Mouse (Mus musculus) kidney, adult 2 months (tissue): ENCODE measurements at regions not wholly inside any gene's neighbourhood (a gene's known extent, or its start where the extent isn't known, plus 50 kb on each side); places are given as distances from the start of the nearest gene placed in this dataset.

ENCODE experiments used
- DNase-seq: peaks from one replicate; pipeline ENCODE4 v3.0.0; 2021
- H3K27ac ChIP-seq: fragments of 200-500 bp; 2 replicates; pipeline ENCODE4 v1.5.1; 2012; ENCODE audit warnings: low read depth, low read length, control low read depth, inconsistent platforms; ENCODE audit not compliant: insufficient read depth
- H3K27me3 ChIP-seq: fragments of 200-500 bp; replicated peaks from 2 replicates; pipeline ENCODE4 v1.6.1; 2012; ENCODE audit warnings: mild to moderate bottlenecking, moderate library complexity, low read length, inconsistent platforms; ENCODE audit not compliant: control insufficient read depth, insufficient read depth
- H3K36me3 ChIP-seq: fragments of 200-500 bp; 2 replicates; pipeline ENCODE4 v1.6.1; 2012; ENCODE audit warnings: mild to moderate bottlenecking, moderate library complexity, low read length, inconsistent platforms; ENCODE audit not compliant: control insufficient read depth, insufficient read depth
- H3K4me1 ChIP-seq: fragments of 200-500 bp; 2 replicates; pipeline ENCODE4 v1.6.1; 2011; ENCODE audit warnings: low read length; ENCODE audit not compliant: control insufficient read depth, insufficient read depth
- H3K4me3 ChIP-seq: fragments of 200-500 bp; 2 replicates; pipeline ENCODE4 v1.5.1; 2011; ENCODE audit warnings: mild to moderate bottlenecking, low read depth, low read length, control low read depth; ENCODE audit not compliant: insufficient read depth
- CTCF ChIP-seq: fragments of 200-500 bp; conservative IDR thresholded peaks from 2 replicates; pipeline ENCODE4 v1.5.1; 2011; ENCODE audit warnings: low read depth, mild to moderate bottlenecking, control low read depth, low read length, moderate library complexity, mixed read lengths; ENCODE audit not compliant: insufficient read depth, insufficient read length
- POLR2A ChIP-seq: fragments of 200-500 bp; IDR thresholded peaks from one replicate; pipeline ENCODE4 v1.6.1; 2011; ENCODE audit warnings: low read depth, low read length, control low read depth
- WGBS: fragments of 180-500 bp; shearing (Covaris S2); methylation state at CpG from one replicate; pipeline ENCODE4 v1.1.7; 2018; 5-methylcytosine and 5-hydroxymethylcytosine counted together

DNA sequence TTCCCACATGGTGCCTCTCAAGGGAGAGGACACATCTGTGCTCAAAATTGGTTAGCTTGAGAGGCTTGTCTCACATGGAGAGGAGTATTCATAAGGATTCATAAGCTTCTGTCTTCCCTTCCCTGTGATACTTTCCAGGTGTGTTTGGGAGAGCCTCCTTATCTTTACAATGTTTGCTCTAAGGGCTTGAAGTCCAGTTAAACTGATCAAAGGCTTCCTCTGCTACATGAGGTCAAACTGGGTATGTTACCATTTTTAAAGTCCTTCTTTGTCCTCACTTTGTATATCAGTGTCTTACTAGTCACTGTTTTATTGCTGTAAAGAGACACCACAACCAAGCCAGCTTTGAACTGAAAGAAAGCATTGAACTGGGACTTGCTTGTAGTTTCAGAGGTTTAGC, 98.1 kb upstream of the Mphosph6 start:
- H3K27me3 ChIP-seq = no peaks in the 10 kb centered on the region
- no peak overlapping the region for H3K4me3 ChIP-seq
- H3K27ac ChIP-seq = no peak overlapping the region
- H3K4me1 ChIP-seq = no peaks in the 10 kb centered on the region
- TF ChIP-seq CTCF (no peak), POLR2A (no peak)
- DNase-seq = no peak
- no peaks in the 10 kb centered on the region for H3K36me3 ChIP-seq

DNA sequence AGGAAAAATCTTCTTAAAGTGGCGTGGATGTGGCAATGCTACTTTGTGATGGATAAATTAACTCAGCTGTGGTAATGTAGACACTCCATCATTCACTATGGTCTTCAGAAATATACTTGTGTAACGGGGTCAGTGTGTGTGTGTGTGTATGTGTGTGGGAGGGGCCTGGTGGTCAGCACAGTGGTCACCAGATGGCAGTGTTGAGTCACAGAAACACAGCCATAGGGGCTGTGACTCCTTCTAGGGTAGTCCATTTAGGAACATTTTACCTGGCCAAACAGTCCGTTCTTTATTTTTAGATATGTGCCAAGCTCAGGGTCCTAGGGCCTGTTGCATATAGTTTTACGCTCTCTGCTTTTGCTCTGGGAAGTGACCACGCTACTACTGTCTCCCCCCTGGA, 96.3 kb upstream of the Mphosph6 start:
- Histone ChIP-seq H3K27me3 (no peaks in the 10 kb centered on the region), H3K27ac (no peak overlapping the region), H3K4me1 (no peaks in the 10 kb centered on the region), H3K4me3 (no peak overlapping the region), H3K36me3 (no peaks in the 10 kb centered on the region)
- 74% methylated on average over 5 of the region's 5 CpGs for WGBS
- TF ChIP-seq CTCF (peak; percentile 33), POLR2A (no peak)
- no peak for DNase-seq

DNA sequence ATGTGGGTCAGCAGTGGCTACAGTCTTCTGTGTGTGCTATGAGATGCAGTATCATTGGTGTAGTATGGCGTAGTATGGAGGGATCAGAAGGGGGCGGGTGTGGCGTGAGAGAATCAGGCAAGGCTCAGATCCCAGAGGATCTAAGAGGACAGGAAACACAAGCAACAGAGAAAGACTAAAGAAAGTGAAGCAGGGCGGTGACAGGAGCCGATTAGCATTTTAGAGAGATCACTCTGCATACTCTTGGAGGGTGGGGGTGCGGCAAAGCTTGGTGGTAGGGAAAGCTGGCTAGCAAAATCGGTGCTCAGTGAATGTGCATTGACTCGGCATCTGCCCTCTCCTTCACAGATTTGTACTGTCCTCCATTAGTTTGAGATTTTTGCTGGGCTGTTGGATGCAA, 93.1 kb upstream of the Mphosph6 start:
- 59% methylated on average over 8 of the region's 8 CpGs for WGBS
- H3K27ac ChIP-seq = no peak overlapping the region
- no peaks in the 10 kb centered on the region for H3K27me3 ChIP-seq
- TF ChIP-seq POLR2A (no peak), CTCF (no peak)
- no peaks in the 10 kb centered on the region for H3K36me3 ChIP-seq
- no peak for DNase-seq
- no peaks in the 10 kb centered on the region for H3K4me1 ChIP-seq
- no peak overlapping the region for H3K4me3 ChIP-seq

DNA sequence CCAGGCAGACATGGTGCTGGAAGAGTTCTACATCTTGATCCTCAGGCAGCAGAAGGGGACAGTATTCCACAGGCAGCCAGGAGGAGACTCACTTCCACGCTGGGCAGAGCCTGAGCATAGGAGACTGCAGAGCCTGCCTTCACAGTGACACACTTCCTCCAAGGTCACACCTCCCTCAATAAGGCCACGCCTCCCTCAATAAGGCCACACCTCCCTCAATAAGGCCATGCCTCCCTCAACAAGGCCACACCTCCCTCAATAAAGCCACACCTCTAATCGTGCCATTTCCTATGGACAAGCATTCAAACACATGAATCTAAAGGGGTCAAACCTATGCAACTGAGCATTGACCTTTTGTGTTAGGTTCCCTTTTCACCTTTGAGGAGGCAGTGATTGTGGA, 88.5 kb upstream of the Mphosph6 start:
- WGBS = 73% methylated on average over 3 of the region's 3 CpGs

DNA sequence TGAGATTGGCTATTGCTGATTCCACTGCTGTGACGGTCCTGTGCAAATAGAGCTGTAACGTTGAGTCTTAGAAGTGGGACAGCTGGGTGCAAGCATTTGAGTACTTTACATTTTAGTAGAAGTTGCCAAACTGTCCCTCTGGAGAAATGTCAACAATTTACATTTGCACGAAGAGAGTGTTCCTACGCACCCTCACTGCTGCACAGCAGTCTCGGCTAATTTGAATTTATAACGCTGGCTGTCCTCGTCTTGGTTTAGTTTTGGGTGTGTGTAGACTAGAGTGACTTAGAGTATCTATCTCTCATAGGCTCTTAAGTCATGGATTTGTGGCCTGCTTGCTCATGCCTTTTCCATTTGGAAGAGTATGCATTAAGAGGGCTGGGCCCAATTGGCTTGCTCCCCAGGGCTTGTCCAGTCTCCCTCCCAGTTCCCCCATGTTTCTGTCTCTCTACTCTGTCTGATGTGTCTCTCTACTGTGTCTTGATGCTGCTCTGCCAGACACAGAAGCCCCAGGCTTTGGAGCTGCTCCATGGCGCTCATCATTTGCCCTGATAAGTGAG, 79.8 kb upstream of the Mphosph6 start:
- Histone ChIP-seq H3K27ac (no peak overlapping the region), H3K4me3 (no peak overlapping the region), H3K4me1 (no peaks in the 10 kb centered on the region), H3K36me3 (no peaks in the 10 kb centered on the region), H3K27me3 (no peaks in the 10 kb centered on the region)
- DNase-seq = no peak
- TF ChIP-seq CTCF = no peak
- no peak for TF ChIP-seq POLR2A
- 90% methylated on average over 8 of the region's 8 CpGs for WGBS

More for the DNA sequence above, 88.5 kb upstream of the Mphosph6 start:
- no peak for TF ChIP-seq CTCF
- Histone ChIP-seq H3K4me3 (no peak overlapping the region), H3K27ac (no peak overlapping the region), H3K4me1 (no peaks in the 10 kb centered on the region), H3K27me3 (no peaks in the 10 kb centered on the region), H3K36me3 (no peaks in the 10 kb centered on the region)
- no peak for DNase-seq

DNA sequence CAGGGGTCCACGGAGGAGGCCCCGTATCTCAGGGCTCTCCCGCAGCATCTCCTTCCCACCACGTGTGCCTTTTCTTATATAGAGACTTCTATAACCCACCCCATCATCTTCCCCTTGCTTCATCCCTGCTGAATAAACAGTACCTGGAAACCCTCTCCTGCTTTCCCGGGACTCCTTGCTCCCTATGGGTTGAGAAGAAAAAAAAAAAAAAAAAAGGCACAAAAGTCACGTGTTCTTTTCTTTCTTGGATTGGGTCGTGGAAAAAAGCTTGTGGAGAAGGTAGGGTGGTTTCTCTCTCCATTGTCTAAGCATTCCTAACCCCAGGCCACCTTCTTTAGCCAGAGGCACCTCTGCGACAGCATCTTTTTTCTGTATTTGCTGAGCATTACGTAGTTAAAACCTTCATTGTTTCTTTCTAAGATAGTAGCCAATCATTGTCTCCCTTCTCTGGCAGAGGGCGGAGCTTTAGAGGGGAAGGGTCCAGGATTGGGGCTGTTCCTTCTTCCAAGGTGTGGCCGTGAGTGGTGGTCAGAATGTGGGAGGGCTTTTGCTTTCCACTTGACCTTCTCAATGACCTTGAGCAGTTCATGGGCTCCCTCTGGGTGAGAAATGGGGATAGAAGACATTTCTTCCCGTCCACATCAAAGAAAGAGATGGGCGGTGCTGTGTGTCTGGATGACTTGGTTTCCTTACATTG, 78.7 kb upstream of the Mphosph6 start:
- WGBS = 75% methylated on average over 13 of the region's 13 CpGs
- H3K27me3 ChIP-seq = no peaks in the 10 kb centered on the region
- no peak for TF ChIP-seq POLR2A
- TF ChIP-seq CTCF = no peak
- no peak overlapping the region for H3K27ac ChIP-seq
- no peaks in the 10 kb centered on the region for H3K4me1 ChIP-seq
- H3K36me3 ChIP-seq = no peaks in the 10 kb centered on the region
- H3K4me3 ChIP-seq = no peak overlapping the region
- DNase-seq = no peak

DNA sequence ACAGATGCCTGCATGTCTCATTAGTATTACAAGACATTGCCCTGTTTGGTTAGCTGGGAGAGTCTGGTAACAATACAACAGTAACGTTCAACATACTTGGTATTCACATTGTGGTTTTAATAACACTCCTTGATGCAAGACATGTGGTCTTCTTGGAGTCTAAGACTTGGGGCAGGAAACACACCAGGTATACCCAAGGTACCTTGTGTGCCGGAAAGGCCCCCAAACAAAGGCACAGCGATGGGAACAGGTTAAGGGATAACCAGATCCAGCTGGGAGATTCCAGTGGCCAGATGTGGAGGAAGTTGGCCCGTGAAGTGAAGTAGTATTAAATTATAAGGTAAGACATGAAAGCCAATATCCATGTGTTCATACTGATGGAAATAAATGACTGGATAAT, 71.9 kb upstream of the Mphosph6 start:
- WGBS = 84% methylated on average over 4 of the region's 4 CpGs
- H3K36me3 ChIP-seq = no peaks in the 10 kb centered on the region
- no peak for DNase-seq
- no peak overlapping the region for H3K27ac ChIP-seq
- TF ChIP-seq CTCF (no peak), POLR2A (no peak)
- H3K4me1 ChIP-seq = no peaks in the 10 kb centered on the region
- no peak overlapping the region for H3K4me3 ChIP-seq
- no peaks in the 10 kb centered on the region for H3K27me3 ChIP-seq
